Mouse (Mus musculus) G1E (cell line): ENCODE measurements around the gene Olfr789. TPM values are rescaled to one million over a fixed set of nuclear protein-coding genes. Genes with fewer than 3 reads are reported as not detected.

Experiments used
- ATAC-seq: 2 replicates; pipeline ENCODE4 v1.8.0; 2016; ENCODE audit warnings: mild to moderate bottlenecking; ENCODE audit not compliant: insufficient number of reproducible peaks, poor library complexity, low FRiP score, severe bottlenecking; ENCODE audit errors: extremely low read depth
- DNase-seq: peaks from one replicate; pipeline ENCODE4 v3.0.0; 2012; ENCODE audit warnings: low spot score
- H3K27me3 ChIP-seq: 2 replicates; pipeline ENCODE4 v1.6.1; 2012; ENCODE audit warnings: mild to moderate bottlenecking, low read length, inconsistent platforms; ENCODE audit not compliant: insufficient read depth
- H3K36me3 ChIP-seq: replicated peaks from 2 replicates; pipeline ENCODE3; 2012; ENCODE audit warnings: mild to moderate bottlenecking, inconsistent platforms
- H3K4me1 ChIP-seq: 2 replicates; pipeline ENCODE4 v1.6.1; 2012; ENCODE audit warnings: low read depth, low read length, inconsistent platforms, mixed read lengths; ENCODE audit not compliant: insufficient read depth
- H3K4me3 ChIP-seq: 2 replicates; pipeline ENCODE4 v1.5.1; 2012; ENCODE audit warnings: low read depth, mild to moderate bottlenecking, inconsistent platforms, low read length, moderate library complexity, mixed read lengths
- H3K9me3 ChIP-seq: replicated peaks from 2 replicates; pipeline ENCODE4 v1.6.1; 2012; ENCODE audit warnings: inconsistent platforms
- CTCF ChIP-seq: IDR thresholded peaks from 2 replicates; pipeline ENCODE4 v1.5.1; 2012; ENCODE audit warnings: low read depth, low read length, inconsistent platforms, mixed read lengths
- GATA1 ChIP-seq: IDR thresholded peaks from 2 replicates; pipeline ENCODE4 v1.6.1; 2012; ENCODE audit warnings: borderline replicate concordance, low read length, inconsistent platforms, mixed read lengths
- GATA2 ChIP-seq: IDR thresholded peaks from 2 replicates; pipeline ENCODE4 v1.6.1; 2012; ENCODE audit warnings: low read depth, low read length, inconsistent platforms, borderline replicate concordance
- POLR2AphosphoS5 ChIP-seq: IDR thresholded peaks from 2 replicates; pipeline ENCODE4 v1.6.1; 2012; ENCODE audit warnings: low read depth, low read length, inconsistent platforms; ENCODE audit not compliant: insufficient replicate concordance
- TAL1 ChIP-seq: conservative IDR thresholded peaks from 2 replicates; pipeline ENCODE4 v1.6.1; 2012; ENCODE audit warnings: low read depth, low read length, inconsistent platforms, mixed read lengths
- polyA plus RNA-seq: library from polyadenylated mRNA; stranded (reverse); fragments of >175 nt; gene quantifications from 2 replicates; pipeline ENCODE4 v1.2.3, GENCODE M21; 2012
- total RNA-seq, 2 experiments: library from RNA; stranded (forward) in 1 of 2; stranded (reverse) in 1 of 2; fragments of 200-1000 nt in 1 of 2; fragments of >200 nt in 1 of 2; fragmentation: Nextera tagmentation in 1 of 2; gene quantifications; 2 replicates each; pipeline ENCODE4 v1.2.3; 2014 to 2017

Olfr789 gene
- total RNA-seq (2014; fragmentation: Nextera tagmentation) (not detected in 2 replicates), total RNA-seq (2017) (0.05 and 0.06 TPM in 2 replicates), polyA plus RNA-seq (not detected in 2 replicates)

DNA sequence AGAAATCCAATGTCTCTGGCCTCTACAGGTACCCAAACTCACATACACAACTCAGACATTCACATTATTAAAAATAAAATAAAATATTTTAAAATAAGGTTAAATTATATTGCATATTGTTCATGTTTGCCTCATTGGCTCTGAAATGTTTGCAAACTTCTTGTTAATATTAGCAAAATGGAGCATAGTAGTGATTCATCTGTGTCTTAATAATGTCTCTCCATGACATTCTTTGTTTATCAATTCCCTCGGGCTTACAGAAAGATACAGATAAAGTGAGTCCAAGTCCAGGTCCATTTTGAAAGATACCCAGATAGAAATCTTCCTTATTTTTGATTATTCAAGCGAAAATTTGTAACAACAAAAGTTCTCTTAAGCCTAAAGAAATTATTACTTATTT, at the start of gene Olfr789:
Olfr789 (plus strand) TSS at position 301 of the 400 bp plus-strand sequence.
- Histone ChIP-seq H3K9me3 (no peaks in the 10 kb centered on the region), H3K4me3 (no peak within 1 kb of the TSS), H3K4me1 (no peaks in the 10 kb centered on the region), H3K27me3 (no peaks in the 10 kb centered on the region), H3K36me3 (no peaks in the 10 kb centered on the region)
- DNase-seq, result no peak
- ATAC-seq, result no peak
- TF ChIP-seq CTCF, result no peak
- TF ChIP-seq GATA2, result no peak
- no peak for TF ChIP-seq GATA1

DNA sequence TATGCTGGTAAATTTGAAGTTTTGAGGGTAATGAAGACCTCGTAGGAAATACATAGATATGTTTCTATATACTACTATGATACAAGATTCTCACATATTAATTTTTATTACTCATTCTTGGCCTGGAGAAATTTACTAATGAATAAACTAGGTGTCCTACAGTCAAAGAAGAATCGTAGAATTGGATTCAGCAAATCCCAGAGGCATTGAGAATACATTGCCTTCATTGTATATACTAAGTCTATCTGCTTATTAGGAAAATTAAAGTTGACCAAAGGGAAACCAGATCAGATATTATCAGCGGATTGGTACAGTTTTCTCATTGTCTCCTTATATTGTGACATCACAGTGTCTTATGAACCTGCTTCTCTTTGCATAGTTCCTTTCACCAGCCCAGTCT, 23.0 kb upstream of the Olfr789 start, which contains the start of gene Olfr787:
Olfr787 (plus strand) TSS at position 301 of the 400 bp plus-strand sequence.
- Histone ChIP-seq H3K27me3 (no peaks in the 10 kb centered on the region), H3K9me3 (no peaks in the 10 kb centered on the region), H3K4me1 (no peaks in the 10 kb centered on the region), H3K36me3 (no peaks in the 10 kb centered on the region), H3K4me3 (no peak within 1 kb of the TSS)
- DNase-seq (no peak), ATAC-seq (no peak)
- TF ChIP-seq GATA2, result no peak
- no peak for TF ChIP-seq GATA1
- TF ChIP-seq CTCF, result no peak
- no peak for TF ChIP-seq POLR2AphosphoS5
- TF ChIP-seq TAL1, result no peak

DNA sequence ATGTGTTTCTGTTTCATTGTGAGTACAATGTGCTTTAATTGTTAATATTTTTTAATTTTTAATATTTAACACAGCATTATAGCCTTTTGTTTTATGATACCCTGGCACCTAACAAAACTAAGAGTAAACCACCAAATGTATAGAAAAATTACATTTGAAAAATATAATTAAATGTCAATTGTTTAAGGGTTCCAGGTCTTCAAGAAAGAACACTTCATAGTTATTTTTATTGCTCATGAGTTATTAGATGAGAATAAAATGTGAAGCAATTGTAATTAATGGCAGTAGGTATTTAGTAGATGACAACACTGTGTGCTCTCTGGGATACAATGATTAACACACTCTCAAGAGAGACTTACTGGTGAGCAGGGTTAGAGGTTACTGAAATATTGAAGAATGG, 13.9 kb upstream of the Olfr789 start, which contains the start of gene Olfr788:
Olfr788 (plus strand) TSS at position 301 of the 400 bp plus-strand sequence.
- H3K4me3 ChIP-seq, result no peak within 1 kb of the TSS
- no peaks in the 10 kb centered on the region for H3K27me3 ChIP-seq
- no peaks in the 10 kb centered on the region for H3K36me3 ChIP-seq
- no peak for ATAC-seq
- no peak for TF ChIP-seq CTCF
- TF ChIP-seq GATA1, result no peak
- TF ChIP-seq POLR2AphosphoS5, result no peak
- TF ChIP-seq TAL1, result no peak
- no peak for TF ChIP-seq GATA2
- no peaks in the 10 kb centered on the region for H3K4me1 ChIP-seq
- no peak for DNase-seq
- no peaks in the 10 kb centered on the region for H3K9me3 ChIP-seq

DNA sequence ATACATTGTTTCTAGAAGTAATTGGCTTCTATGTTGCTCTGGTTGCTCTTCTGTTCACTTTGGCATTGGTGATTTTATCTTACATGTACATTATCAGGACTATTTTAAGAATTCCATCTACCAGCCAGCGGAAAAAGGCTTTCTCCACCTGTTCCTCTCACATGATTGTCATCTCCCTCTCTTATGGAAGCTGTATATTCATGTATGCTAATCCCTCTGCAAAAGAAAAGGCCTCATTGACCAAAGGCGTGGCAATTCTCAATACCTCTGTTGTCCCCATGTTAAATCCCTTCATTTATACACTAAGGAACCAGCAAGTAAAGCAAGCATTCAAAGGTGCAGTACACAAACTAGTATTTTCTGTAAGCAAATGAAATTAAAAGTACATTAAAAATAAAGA, 11.3 kb upstream of the Olfr789 start:
- no peak for ATAC-seq
- TF ChIP-seq GATA2 (no peak), GATA1 (no peak), TAL1 (no peak), POLR2AphosphoS5 (no peak), CTCF (no peak)
- DNase-seq, result no peak
- Histone ChIP-seq H3K27me3 (no peaks in the 10 kb centered on the region), H3K36me3 (no peaks in the 10 kb centered on the region), H3K4me1 (no peaks in the 10 kb centered on the region), H3K4me3 (no peak overlapping the region), H3K9me3 (no peaks in the 10 kb centered on the region)

DNA sequence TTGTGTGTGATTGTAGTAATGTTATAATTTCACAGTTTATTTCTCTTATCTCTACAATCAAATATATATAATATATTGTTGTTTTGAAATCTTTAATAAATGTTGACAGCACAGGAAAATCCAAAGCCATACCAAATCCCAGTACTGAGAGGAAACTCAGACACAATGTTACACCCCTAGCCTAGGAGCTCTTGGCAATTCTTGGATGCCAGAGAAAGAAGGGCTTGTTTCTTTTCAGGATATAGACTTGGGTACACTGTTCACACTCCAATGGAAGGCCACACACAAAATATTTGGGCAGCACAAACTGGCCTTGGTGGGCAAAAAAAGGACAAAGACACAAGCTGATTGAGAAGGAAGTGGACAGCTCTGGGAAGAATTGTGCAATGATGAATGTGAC, 10.8 kb upstream of the Olfr789 start:
- DNase-seq, result no peak
- TF ChIP-seq GATA1, result no peak
- TF ChIP-seq CTCF, result no peak
- TF ChIP-seq POLR2AphosphoS5, result no peak
- TF ChIP-seq TAL1, result no peak
- no peak for TF ChIP-seq GATA2
- Histone ChIP-seq H3K4me3 (no peak overlapping the region), H3K36me3 (no peaks in the 10 kb centered on the region), H3K4me1 (no peaks in the 10 kb centered on the region), H3K9me3 (no peaks in the 10 kb centered on the region), H3K27me3 (no peaks in the 10 kb centered on the region)
- no peak for ATAC-seq

DNA sequence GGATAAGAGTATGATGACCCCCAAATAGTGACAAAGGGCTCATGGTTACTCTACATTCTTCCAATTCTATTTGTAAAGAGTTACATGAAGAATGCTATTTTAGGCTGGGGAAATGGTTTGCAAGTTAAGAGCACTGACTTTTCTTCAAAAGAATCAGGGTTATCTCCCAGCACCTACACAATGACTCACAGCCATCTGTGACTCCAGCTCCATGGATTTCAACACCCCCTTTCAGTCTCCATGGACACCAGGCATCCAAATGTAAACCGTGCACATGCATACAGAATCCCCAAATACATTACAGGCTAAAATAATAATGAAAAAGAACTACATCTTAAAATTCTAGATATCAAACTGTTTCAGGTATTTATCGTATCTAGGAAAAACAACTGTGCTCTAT, 5.5 kb downstream of the Olfr789 start:
- no peak overlapping the region for H3K4me3 ChIP-seq
- ATAC-seq (no peak), DNase-seq (no peak)
- H3K27me3 ChIP-seq, result no peaks in the 10 kb centered on the region
- H3K4me1 ChIP-seq, result no peaks in the 10 kb centered on the region
- TF ChIP-seq GATA2 (no peak), GATA1 (no peak)
- no peaks in the 10 kb centered on the region for H3K36me3 ChIP-seq
- H3K9me3 ChIP-seq, result no peaks in the 10 kb centered on the region

DNA sequence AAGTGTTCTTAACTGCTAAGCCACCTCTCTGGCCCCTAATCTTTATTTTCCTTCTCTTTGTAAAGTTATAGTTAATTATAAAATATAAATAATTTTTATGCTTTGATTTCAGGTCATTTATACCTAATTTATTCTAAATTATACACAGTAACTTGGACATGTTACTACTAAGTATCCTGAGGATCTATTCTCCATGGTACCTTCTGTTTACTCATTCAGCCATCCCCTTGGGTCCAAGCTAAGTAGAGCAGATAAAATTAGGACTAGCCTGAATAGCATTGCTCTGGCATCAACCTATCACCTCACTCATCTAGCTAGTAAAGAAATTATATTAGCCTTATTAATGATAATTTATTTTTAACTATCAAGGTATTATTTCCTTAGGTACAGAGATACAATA, 13.6 kb downstream of the Olfr789 start, which contains the start of gene Olfr790:
Olfr790 (plus strand) TSS at position 301 of the 400 bp plus-strand sequence.
- no peaks in the 10 kb centered on the region for H3K4me1 ChIP-seq
- H3K4me3 ChIP-seq, result no peak within 1 kb of the TSS
- no peak for DNase-seq
- H3K9me3 ChIP-seq, result no peaks in the 10 kb centered on the region
- no peak for TF ChIP-seq GATA2
- no peaks in the 10 kb centered on the region for H3K36me3 ChIP-seq
- no peak for ATAC-seq
- H3K27me3 ChIP-seq, result no peaks in the 10 kb centered on the region
